Mouse (Mus musculus) kidney, adult 2 months (tissue): ENCODE measurements around the gene Olah.

Source experiments
- CTCF ChIP-seq: fragments of 200-500 bp; conservative IDR thresholded peaks from 2 replicates; pipeline ENCODE4 v1.5.1; 2011; ENCODE audit warnings: low read depth, mild to moderate bottlenecking, control low read depth, low read length, moderate library complexity, mixed read lengths; ENCODE audit not compliant: insufficient read depth, insufficient read length
- POLR2A ChIP-seq: fragments of 200-500 bp; IDR thresholded peaks from one replicate; pipeline ENCODE4 v1.6.1; 2011; ENCODE audit warnings: low read depth, low read length, control low read depth

DNA sequence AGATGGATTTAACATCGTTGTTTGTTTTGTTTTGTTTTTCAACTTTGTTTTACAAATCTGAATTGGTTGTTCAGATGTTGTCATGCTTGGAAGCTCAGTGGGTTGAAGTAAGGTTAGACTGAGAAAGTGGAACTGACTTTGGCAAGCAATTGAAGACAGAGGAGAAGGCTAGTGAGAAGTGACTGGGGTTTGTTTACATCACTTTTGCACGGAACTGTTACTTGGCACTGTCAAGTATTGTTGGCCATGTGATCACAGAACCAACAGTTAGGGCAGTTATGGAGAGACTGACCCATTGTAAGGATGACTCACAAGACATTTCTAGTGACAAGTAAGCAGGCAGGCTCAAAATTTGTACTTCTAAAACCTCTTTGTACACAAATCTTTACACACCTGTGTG, 73.9 kb downstream of the Olah start:
- TF ChIP-seq CTCF (no peak), POLR2A (no peak)
